Mouse (Mus musculus): ENCODE measurements around the gene Gucy2g.

Gucy2g gene

GRCm38 (mm10) chr19:55247563-55247962 is 6.5 kb upstream of the Gucy2g start:
- no peak for DNase-seq

- peak; percentile 40 for DNase-seq
These were observed 3.8 kb upstream of the Gucy2g start for GRCm38 (mm10) chr19:55244791-55245231.

GRCm38 (mm10) chr19:55239766-55240426 is 1.1 kb downstream of the Gucy2g start:
- no peak for DNase-seq

GRCm38 (mm10) chr19:55236564-55236963 is 4.5 kb downstream of the Gucy2g start:
- no peak for DNase-seq

- DNase-seq, result no peak
These were observed 5.0 kb downstream of the Gucy2g start for GRCm38 (mm10) chr19:55236026-55236425.

- DNase-seq, result no peak
These were observed 8.9 kb downstream of the Gucy2g start for GRCm38 (mm10) chr19:55232136-55232535.

GRCm38 (mm10) chr19:55231081-55231480 is 10.0 kb downstream of the Gucy2g start:
- DNase-seq, result no peak

GRCm38 (mm10) chr19:55227135-55227534 is 13.9 kb downstream of the Gucy2g start:
- DNase-seq, result no peak

GRCm38 (mm10) chr19:55226621-55227020 is 14.4 kb downstream of the Gucy2g start:
- DNase-seq, result no peak

- no peak for DNase-seq
These were observed 18.8 kb downstream of the Gucy2g start for GRCm38 (mm10) chr19:55222268-55222667.

- DNase-seq, result no peak
These were observed 19.8 kb downstream of the Gucy2g start for GRCm38 (mm10) chr19:55221208-55221607.

GRCm38 (mm10) chr19:55219359-55219758 is 21.7 kb downstream of the Gucy2g start:
- DNase-seq, result no peak

GRCm38 (mm10) chr19:55218741-55219221 is 22.3 kb downstream of the Gucy2g start:
- no peak for DNase-seq

GRCm38 (mm10) chr19:55218192-55218739 is 22.8 kb downstream of the Gucy2g start:
- peak; percentile 92 for DNase-seq

- DNase-seq, result peak; percentile 60
These were observed 23.7 kb downstream of the Gucy2g start for GRCm38 (mm10) chr19:55217365-55217764.

- DNase-seq, result no peak
These were observed 24.2 kb downstream of the Gucy2g start for GRCm38 (mm10) chr19:55216876-55217275.

- DNase-seq, result no peak
These were observed 27.3 kb downstream of the Gucy2g start for GRCm38 (mm10) chr19:55213617-55214340.

- no peak for DNase-seq
These were observed 29.3 kb downstream of the Gucy2g start for GRCm38 (mm10) chr19:55211698-55212097.

- no peak for DNase-seq
These were observed 32.0 kb downstream of the Gucy2g start for GRCm38 (mm10) chr19:55209084-55209483.

- DNase-seq, result no peak
These were observed 32.4 kb downstream of the Gucy2g start for GRCm38 (mm10) chr19:55208654-55209053.

- no peak for DNase-seq
These were observed 33.1 kb downstream of the Gucy2g start for GRCm38 (mm10) chr19:55207746-55208538.

GRCm38 (mm10) chr19:55207205-55207604 is 33.8 kb downstream of the Gucy2g start:
- DNase-seq, result no peak
